Mouse (Mus musculus) MEL (cell line): Measurements from ENCODE around the gene Pex14. TPM values are rescaled to one million over a fixed set of nuclear protein-coding genes. Genes with fewer than 3 reads are reported as not detected.

Experiments used
- DNase-seq: peaks from one replicate; pipeline ENCODE4 v3.0.0; 2011; ENCODE audit warnings: low read depth, low spot score
- H3K27ac ChIP-seq: 2 replicates; pipeline ENCODE4 v1.5.1; 2012; ENCODE audit warnings: low read depth, mild to moderate bottlenecking, control low read depth, low read length, moderate library complexity; ENCODE audit not compliant: control insufficient read depth
- H3K27me3 ChIP-seq, 2 experiments: fragments of 150-350 bp in 1 of 2; sonication (generic) in 1 of 2; 2 replicates each; pipeline ENCODE4 v1.6.1; 2012; ENCODE audit warnings: low read length in 2 of 2, mild to moderate bottlenecking in 2 of 2, improper control_type of control experiment in 1 of 2, moderate library complexity in 1 of 2; ENCODE audit not compliant: insufficient read depth in 2 of 2, control insufficient read depth in 1 of 2
- H3K36me3 ChIP-seq, 2 experiments: 2 replicates each; pipeline ENCODE4 v1.6.1; 2012 to 2014; ENCODE audit warnings: low read length in 2 of 2, improper control_type of control experiment in 1 of 2, inconsistent platforms in 1 of 2, mild to moderate bottlenecking in 1 of 2; ENCODE audit not compliant: insufficient read depth in 2 of 2, control insufficient read depth in 1 of 2
- H3K4me1 ChIP-seq, 2 experiments: fragments of 150-350 bp in 1 of 2; sonication (generic) in 1 of 2; 2 replicates each; pipeline ENCODE4 v1.6.1; 2012; ENCODE audit warnings: low read length in 2 of 2, improper control_type of control experiment in 1 of 2, mild to moderate bottlenecking in 1 of 2; ENCODE audit not compliant: insufficient read depth in 2 of 2, control insufficient read depth in 1 of 2
- H3K4me3 ChIP-seq, 2 experiments: fragments of 150-350 bp in 1 of 2; sonication (generic) in 1 of 2; 2 replicates each; pipeline ENCODE4 v1.5.1; 2012; ENCODE audit warnings: low read depth in 2 of 2, low read length in 2 of 2, mild to moderate bottlenecking in 2 of 2, moderate library complexity in 2 of 2, control low read depth in 1 of 2, improper control_type of control experiment in 1 of 2; ENCODE audit not compliant: control insufficient read depth in 1 of 2, insufficient read depth in 1 of 2
- H3K79me2 ChIP-seq: 2 replicates; pipeline ENCODE4 v1.6.1; 2012; ENCODE audit warnings: mild to moderate bottlenecking, low read length, moderate library complexity; ENCODE audit not compliant: control insufficient read depth, poor library complexity, insufficient read depth
- H3K9ac ChIP-seq: 2 replicates; pipeline ENCODE4 v1.6.1; 2012; ENCODE audit warnings: low read depth, mild to moderate bottlenecking, control low read depth, low read length, moderate library complexity; ENCODE audit not compliant: control insufficient read depth, poor library complexity, severe bottlenecking
- H3K9me3 ChIP-seq: fragments of 150-350 bp; sonication (generic); replicated peaks from 2 replicates; pipeline ENCODE4 v1.6.1; 2012; ENCODE audit warnings: mild to moderate bottlenecking, low read length, improper control_type of control experiment, moderate library complexity; ENCODE audit not compliant: insufficient read depth
- CHD2 ChIP-seq: IDR thresholded peaks from 2 replicates; pipeline ENCODE4 v1.6.1; 2011; ENCODE audit warnings: low read length, improper control_type of control experiment
- CTCF ChIP-seq, 3 experiments: IDR thresholded peaks in 2 of 3; conservative IDR thresholded peaks in 1 of 3; 2 replicates each; pipeline ENCODE4 v1.5.1; 2011 to 2012; ENCODE audit warnings: low read length in 3 of 3, low read depth in 2 of 3, mild to moderate bottlenecking in 2 of 3, improper control_type of control experiment in 1 of 3, inconsistent platforms in 1 of 3, mixed read lengths in 1 of 3, moderate library complexity in 1 of 3; ENCODE audit not compliant: control insufficient read depth in 1 of 3, insufficient read depth in 1 of 3, poor library complexity in 1 of 3, severe bottlenecking in 1 of 3
- E2F4 ChIP-seq: IDR thresholded peaks from 2 replicates; pipeline ENCODE4 v1.6.1; 2011; ENCODE audit warnings: low read depth, low read length, improper control_type of control experiment, borderline replicate concordance
- EP300 ChIP-seq, 2 experiments: IDR thresholded peaks; 2 replicates each; pipeline ENCODE4 v1.6.1; 2011; ENCODE audit warnings: improper control_type of control experiment in 2 of 2, low read length in 2 of 2, low read depth in 1 of 2, mild to moderate bottlenecking in 1 of 2
- HCFC1 ChIP-seq: IDR thresholded peaks from 2 replicates; pipeline ENCODE4 v1.6.1; 2012; ENCODE audit warnings: low read depth, mild to moderate bottlenecking, inconsistent platforms, low read length, improper control_type of control experiment, moderate library complexity
- MAFK ChIP-seq: IDR thresholded peaks from 2 replicates; pipeline ENCODE4 v1.6.1; 2011; ENCODE audit warnings: low read depth, mild to moderate bottlenecking, low read length, improper control_type of control experiment, borderline replicate concordance
- MAX ChIP-seq: IDR thresholded peaks from 2 replicates; pipeline ENCODE4 v1.6.1; 2011; ENCODE audit warnings: low read length, improper control_type of control experiment
- MAZ ChIP-seq: IDR thresholded peaks from 2 replicates; pipeline ENCODE4 v1.6.1; 2012; ENCODE audit warnings: low read depth, mild to moderate bottlenecking, inconsistent platforms, low read length, improper control_type of control experiment
- MXI1 ChIP-seq: IDR thresholded peaks from 2 replicates; pipeline ENCODE4 v1.6.1; 2011; ENCODE audit warnings: mild to moderate bottlenecking, low read depth, low read length, improper control_type of control experiment
- MYC ChIP-seq: IDR thresholded peaks from 2 replicates; pipeline ENCODE4 v1.6.1; 2011; ENCODE audit warnings: low read depth, mild to moderate bottlenecking, low read length, improper control_type of control experiment, moderate library complexity
- NELFE ChIP-seq: IDR thresholded peaks from 2 replicates; pipeline ENCODE4 v1.6.1; 2011; ENCODE audit warnings: low read depth, low read length, improper control_type of control experiment
- NRF1 ChIP-seq: IDR thresholded peaks from 2 replicates; pipeline ENCODE4 v1.6.1; 2014; ENCODE audit warnings: low read depth, mild to moderate bottlenecking, inconsistent platforms, low read length, improper control_type of control experiment, moderate library complexity; ENCODE audit not compliant: poor library complexity, insufficient read depth, severe bottlenecking
- POLR2AphosphoS2 ChIP-seq: IDR thresholded peaks from 2 replicates; pipeline ENCODE4 v1.6.1; 2011; ENCODE audit warnings: low read length, improper control_type of control experiment
- POLR2AphosphoS5 ChIP-seq: IDR thresholded peaks from 2 replicates; pipeline ENCODE4 v1.6.1; 2012; ENCODE audit warnings: low read depth, borderline replicate concordance, mild to moderate bottlenecking, inconsistent platforms, low read length, moderate library complexity, mixed read lengths
- RAD21 ChIP-seq: IDR thresholded peaks from 2 replicates; pipeline ENCODE4 v1.6.1; 2011; ENCODE audit warnings: mild to moderate bottlenecking, low read depth, low read length, improper control_type of control experiment
- SMC3 ChIP-seq: IDR thresholded peaks from 2 replicates; pipeline ENCODE4 v1.6.1; 2011; ENCODE audit warnings: low read depth, low read length, improper control_type of control experiment
- TAL1 ChIP-seq: IDR thresholded peaks from 2 replicates; pipeline ENCODE4 v1.6.1; 2012; ENCODE audit warnings: mild to moderate bottlenecking, inconsistent platforms, low read length, moderate library complexity, mixed read lengths
- TBP ChIP-seq: IDR thresholded peaks from 2 replicates; pipeline ENCODE4 v1.8.0; 2011; ENCODE audit warnings: low read depth, low read length, improper control_type of control experiment
- TCF12 ChIP-seq: IDR thresholded peaks from 2 replicates; pipeline ENCODE4 v1.6.1; 2014; ENCODE audit warnings: low read depth, mild to moderate bottlenecking, inconsistent platforms, low read length, improper control_type of control experiment, moderate library complexity
- USF1 ChIP-seq: IDR thresholded peaks from 2 replicates; pipeline ENCODE4 v1.6.1; 2014; ENCODE audit warnings: low read depth, mild to moderate bottlenecking, inconsistent platforms, low read length, improper control_type of control experiment, moderate library complexity
- USF2 ChIP-seq, 2 experiments: IDR thresholded peaks; 2 replicates each; pipeline ENCODE4 v1.6.1; 2011 to 2012; ENCODE audit warnings: improper control_type of control experiment in 2 of 2, low read length in 2 of 2, borderline replicate concordance in 1 of 2, inconsistent platforms in 1 of 2, low read depth in 1 of 2, mild to moderate bottlenecking in 1 of 2; ENCODE audit not compliant: insufficient read depth in 1 of 2
- ZC3H11A ChIP-seq: IDR thresholded peaks from 2 replicates; pipeline ENCODE4 v1.6.1; 2012; ENCODE audit warnings: low read depth, mild to moderate bottlenecking, inconsistent platforms, low read length, improper control_type of control experiment
- polyA plus RNA-seq, 2 experiments: library from polyadenylated mRNA; stranded (reverse) in 1 of 2; unstranded in 1 of 2; fragments of >175 nt in 1 of 2; fragments of >200 nt in 1 of 2; gene quantifications; 2 replicates each; pipeline versions ENCODE4 v1.2.1 to v1.2.4; 2012; ENCODE audit warnings: low replicate concordance in 2 of 2, low read depth in 1 of 2; ENCODE audit not compliant: insufficient read length in 2 of 2, insufficient read depth in 1 of 2, missing spikeins in 1 of 2
- total RNA-seq: library from RNA; depleted of rRNA; stranded (reverse); fragments of 300-350 nt; gene quantifications from 2 replicates; pipeline ENCODE4 v1.2.3, GENCODE M21; 2012

Gene Pex14
- total and polyA plus RNA-seq, 3 experiments, result 38.3 to 49.2 TPM; not detected in 1

- Histone ChIP-seq H3K36me3 (no peaks in the 10 kb centered on the region; a peak in 2 of 4 replicates), H3K9me3 (no peaks in the 10 kb centered on the region)
These were observed 62.0 kb downstream of the Pex14 start for GRCm38 (mm10) chr4:149037706-149038105.

GRCm38 (mm10) chr4:149036592-149036991, 63.1 kb downstream of the Pex14 start:
- H3K27ac ChIP-seq, result no peak overlapping the region
- TF ChIP-seq POLR2AphosphoS5 (no peak), E2F4 (no peak), ZC3H11A (no peak), TAL1 (no peak), USF2 (IDR thresholded peaks at IDR 0.05; ENCODE audit: borderline replicate concordance in 1 of 2, insufficient read depth in 1 of 2, low read depth in 1 of 2, low read length in 2 of 2) (no peak), MAFK (no peak), MAX (no peak), CTCF (IDR thresholded peaks at IDR 0.05 in 2 of 3, conservative IDR thresholded peaks at IDR 0.05 in 1 of 3; ENCODE audit: control insufficient read depth in 1 of 3, insufficient read depth in 1 of 3, low read depth in 2 of 3, low read length in 3 of 3, poor library complexity in 1 of 3, severe bottlenecking in 1 of 3) (no peak), NRF1 (no peak), HCFC1 (no peak), MXI1 (no peak), RAD21 (no peak), NELFE (no peak), EP300 (IDR thresholded peaks at IDR 0.05; ENCODE audit: low read depth in 1 of 2, low read length in 2 of 2) (no peak)
- no peaks in the 10 kb centered on the region for H3K79me2 ChIP-seq
- no peak overlapping the region for H3K9ac ChIP-seq
- no peaks in the 10 kb centered on the region for H3K9me3 ChIP-seq
- no peak for DNase-seq
- no peak overlapping the region for H3K4me3 ChIP-seq
- no peaks in the 10 kb centered on the region for H3K27me3 ChIP-seq
- no peaks in the 10 kb centered on the region for H3K4me1 ChIP-seq
- peaks cover 0 to 3% of the 10 kb centered on the region in 2 experiments; a peak in 2 of 4 replicates for H3K36me3 ChIP-seq

More at GRCm38 (mm10) chr4:149037706-149038105, 62.0 kb downstream of the Pex14 start:
- DNase-seq, result no peak
- H3K27me3 ChIP-seq, result no peaks in the 10 kb centered on the region
- H3K4me3 ChIP-seq, result no peak overlapping the region
- H3K27ac ChIP-seq, result no peak overlapping the region
- TF ChIP-seq MYC (no peak), TCF12 (no peak), MAZ (no peak), E2F4 (no peak), RAD21 (no peak), CHD2 (no peak), SMC3 (no peak), MAFK (no peak), EP300 (IDR thresholded peaks at IDR 0.05; ENCODE audit: low read depth in 1 of 2, low read length in 2 of 2) (no peak), POLR2AphosphoS2 (no peak), TAL1 (no peak), TBP (no peak), USF1 (no peak), CTCF (IDR thresholded peaks at IDR 0.05 in 2 of 3, conservative IDR thresholded peaks at IDR 0.05 in 1 of 3; ENCODE audit: control insufficient read depth in 1 of 3, insufficient read depth in 1 of 3, low read depth in 2 of 3, low read length in 3 of 3, poor library complexity in 1 of 3, severe bottlenecking in 1 of 3) (no peak)
- H3K9ac ChIP-seq, result no peak overlapping the region
- H3K4me1 ChIP-seq, result no peaks in the 10 kb centered on the region
- no peaks in the 10 kb centered on the region for H3K79me2 ChIP-seq
